Comparison of ENCODE assay signal across 14 mouse cellular contexts in genomic region chr2:10335037-10335608, GRCm38 (mm10).
"Had no signal": no experiment of that assay in that cellular context is flagged by ENCODE, and none has a peak within 500 bp of the region (broad histone marks: within the 10 kb centered on the region; RNA-seq: fewer than 3 reads in every experiment).

No protein-coding gene starts in this region.

- ATAC-seq: liver, postnatal 0 days; lung, postnatal 0 days; midbrain, embryonic 13.5 days; midbrain, embryonic 16.5 days had no signal

- DNase-seq: liver, embryonic 13.5 days; liver, postnatal 0 days; lung, adult 2 months; lung, postnatal 14 days; lung, postnatal 36 days; retina, postnatal 1 day; right cerebral cortex, adult 18-20 months; right cerebral cortex, postnatal 25 days; thymus, adult 18-20 months; thymus, postnatal 14 days; thymus, postnatal 36 days had no signal
